Mouse (Mus musculus) induced T-regulatory cell, adult 2 months (primary cell): ENCODE measurements around the gene Hebp1.

ENCODE experiments used
- DNase-seq: peaks from one replicate; pipeline ENCODE4 v3.0.0-alpha.2; 2012; ENCODE audit warnings: low read depth

The Hebp1 gene

GRCm38 (mm10) chr6:135162311-135162710, 35.5 kb downstream of the Hebp1 start:
- DNase-seq: no peak

GRCm38 (mm10) chr6:135161356-135161755, 36.5 kb downstream of the Hebp1 start:
- no peak for DNase-seq

GRCm38 (mm10) chr6:135158509-135158908, 39.3 kb downstream of the Hebp1 start:
- DNase-seq: no peak

GRCm38 (mm10) chr6:135157496-135157895, 40.3 kb downstream of the Hebp1 start:
- DNase-seq: no peak

- DNase-seq: no peak
Observed at GRCm38 (mm10) chr6:135156597-135156996, 41.2 kb downstream of the Hebp1 start.

- DNase-seq: no peak
Observed at GRCm38 (mm10) chr6:135153719-135154118, 44.1 kb downstream of the Hebp1 start.

GRCm38 (mm10) chr6:135150311-135150710, 47.5 kb downstream of the Hebp1 start:
- DNase-seq: peak; percentile 49

- DNase-seq: no peak
Observed at GRCm38 (mm10) chr6:135149722-135150121, 48.1 kb downstream of the Hebp1 start.

GRCm38 (mm10) chr6:135149175-135149574, 48.6 kb downstream of the Hebp1 start:
- no peak for DNase-seq

- DNase-seq: peak; percentile 29
Observed at GRCm38 (mm10) chr6:135148506-135148905, 49.3 kb downstream of the Hebp1 start.

- DNase-seq: no peak
Observed at GRCm38 (mm10) chr6:135145976-135146375, 51.8 kb downstream of the Hebp1 start.

GRCm38 (mm10) chr6:135144516-135144915, 53.3 kb downstream of the Hebp1 start:
- DNase-seq: peak; percentile 41

GRCm38 (mm10) chr6:135143151-135143550, 54.7 kb downstream of the Hebp1 start:
- DNase-seq: no peak

- DNase-seq: no peak
Observed at GRCm38 (mm10) chr6:135141451-135142147, 56.2 kb downstream of the Hebp1 start.

- no peak for DNase-seq
Observed at GRCm38 (mm10) chr6:135138746-135139145, 59.1 kb downstream of the Hebp1 start.

- DNase-seq: no peak
Observed at GRCm38 (mm10) chr6:135138207-135138606, 59.6 kb downstream of the Hebp1 start.

GRCm38 (mm10) chr6:135137736-135138135, 60.1 kb downstream of the Hebp1 start:
- no peak for DNase-seq

GRCm38 (mm10) chr6:135136439-135137161, 61.2 kb downstream of the Hebp1 start:
- no peak for DNase-seq

- no peak for DNase-seq
Observed at GRCm38 (mm10) chr6:135135735-135136134, 62.1 kb downstream of the Hebp1 start.

- DNase-seq: no peak
Observed at GRCm38 (mm10) chr6:135133486-135133885, 64.3 kb downstream of the Hebp1 start.

GRCm38 (mm10) chr6:135133086-135133485, 64.7 kb downstream of the Hebp1 start:
- DNase-seq: no peak

- no peak for DNase-seq
Observed at GRCm38 (mm10) chr6:135124755-135125380, 73.0 kb downstream of the Hebp1 start.

- no peak for DNase-seq
Observed at GRCm38 (mm10) chr6:135118183-135118582, 79.6 kb downstream of the Hebp1 start, which contains the start of gene Gprc5d. TSS of gene Gprc5d (minus strand) at chr6:135118283.
